Mouse (Mus musculus) neutrophil, adult 83 days (primary cell): ENCODE measurements around the gene Hdac7. TPM values are rescaled to one million over a fixed set of nuclear protein-coding genes. Genes with fewer than 3 reads are reported as not detected.

Experiments
- total RNA-seq, 2 experiments: library from RNA; stranded (reverse); gene quantifications; one replicate each; pipeline ENCODE4 v1.2.4; 2023

The Hdac7 gene
- total RNA-seq: 10 to 100 TPM; 18.4 to 19.1 TPM

GRCm38 (mm10) chr15:97844037-97845034 lies at the start of gene Hdac7:
Gene Hdac7 (minus strand): TSS chr15:97844502.

GRCm38 (mm10) chr15:97778311-97779098 lies 65.8 kb downstream of the Hdac7 start, which contains the start of gene Slc48a1:
Gene Slc48a1 (plus strand): TSS chr15:97778520.

GRCm38 (mm10) chr15:97767280-97768186 lies 76.8 kb downstream of the Hdac7 start, which contains the start of gene Rapgef3:
Gene Rapgef3 (minus strand): TSS chr15:97767972.

Other genes starting within 250 kb of the Hdac7 start
- 1 to 10 TPM; 6.2 TPM for gene Rpap3, start 138.7 kb downstream of the Hdac7 start, total RNA-seq
- not detected for gene Endou, start 113.2 kb downstream of the Hdac7 start, total RNA-seq
- gene Rapgef3, start 76.5 kb downstream of the Hdac7 start, total RNA-seq: 1 to 10 TPM; 5.7 to 8.6 TPM
- gene Slc48a1, start 66.0 kb downstream of the Hdac7 start, total RNA-seq: 10 to 100 TPM; 40.2 to 40.9 TPM
- 1 to 10 TPM in 1 of 2 experiments, under 1 TPM in 1; 0.71 to 1.6 TPM for gene Vdr, start 66.1 kb upstream of the Hdac7 start, total RNA-seq
- gene Tmem106c, start 119.7 kb upstream of the Hdac7 start, total RNA-seq: 10 to 100 TPM; 11.8 to 13.1 TPM
- gene Col2a1, start 160.2 kb upstream of the Hdac7 start, total RNA-seq: 1 to 10 TPM; 3.3 to 6.8 TPM
- 10 to 100 TPM; 10.0 to 19.2 TPM for gene Pfkm, start 248.1 kb upstream of the Hdac7 start, total RNA-seq
- gene Senp1, start 249.2 kb upstream of the Hdac7 start, total RNA-seq: 10 to 100 TPM; 34.6 to 39.3 TPM